In the genomic region with DNA sequence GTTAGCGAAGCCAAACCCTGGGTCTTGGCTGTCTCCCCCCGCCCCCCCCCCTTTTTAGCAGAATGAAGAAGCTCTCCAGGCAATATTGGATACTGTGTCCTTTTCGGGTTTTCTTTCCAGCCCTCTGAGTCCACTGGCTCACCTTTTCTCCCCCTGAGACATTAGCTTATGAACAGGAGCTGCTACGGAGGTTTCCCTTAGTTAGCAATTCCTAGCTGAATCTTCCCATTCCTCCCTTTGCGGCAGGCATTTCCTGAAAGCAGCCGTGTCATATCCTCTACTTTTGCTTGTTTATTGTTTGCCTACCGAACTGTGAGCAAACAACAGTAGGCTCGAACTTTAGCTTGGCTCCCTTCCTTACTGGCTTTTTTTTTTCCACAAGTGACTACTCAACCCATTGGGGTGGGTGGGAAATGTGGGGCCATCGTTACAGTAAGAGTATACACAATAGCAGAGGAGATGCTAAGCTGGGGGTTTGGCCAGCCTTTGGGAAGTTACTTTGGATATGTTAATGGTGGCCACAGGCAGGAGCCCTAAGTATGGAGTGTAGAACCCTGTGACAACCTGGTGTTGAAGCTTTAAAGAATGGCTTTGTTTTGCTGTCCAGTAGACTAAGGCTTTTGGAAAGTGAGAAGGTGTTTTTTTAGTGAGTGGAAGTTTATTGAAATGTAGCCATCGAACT, we compare ENCODE assay signal across 8 mouse cellular contexts. TPM values are rescaled to one million over a fixed set of nuclear protein-coding genes. Genes with fewer than 3 reads are reported as not detected.
DNase-seq lines count a peak whose midpoint lies in the region; ATAC-seq and TF ChIP-seq lines count a peak whose summit lies in the region.

No protein-coding gene starts in this region.

- no peak for ATAC-seq in embryonic facial prominence, embryonic 12.5 days (ENCODE audit: insufficient number of reproducible peaks, insufficient read depth, low FRiP score, low TSS enrichment)
- ATAC-seq in intestine, postnatal 0 days: no peak

- H3K36me3 ChIP-seq in embryonic facial prominence, embryonic 12.5 days: no peaks in the 10 kb centered on the region
- no peaks in the 10 kb centered on the region for H3K36me3 ChIP-seq in intestine, postnatal 0 days (ENCODE audit: control insufficient read depth, insufficient read depth)
- H3K36me3 ChIP-seq in myocyte (ENCODE audit: control insufficient read depth, insufficient read depth): no peaks in the 10 kb centered on the region

- peak overlapping the region; percentile 93 for H3K4me2 ChIP-seq in embryonic facial prominence, embryonic 12.5 days (replicated peaks)
- H3K4me2 ChIP-seq in intestine, postnatal 0 days (replicated peaks; ENCODE audit: low read depth): peak overlapping the region; percentile 94
- peak overlapping the region; percentile 90 for H3K4me2 ChIP-seq in myocyte (ENCODE audit: low read depth)

- H3K27me3 ChIP-seq in embryonic facial prominence, embryonic 12.5 days: no peaks in the 10 kb centered on the region
- no peaks in the 10 kb centered on the region for H3K27me3 ChIP-seq in intestine, postnatal 0 days (replicated peaks; ENCODE audit: control insufficient read depth, insufficient read depth, low read length)
- H3K27me3 ChIP-seq in myocyte (ENCODE audit: control insufficient read depth, insufficient read depth, insufficient read length): no peaks in the 10 kb centered on the region

- H3K27ac ChIP-seq in layer of hippocampus, adult 2 months: no peak overlapping the region
- no peak overlapping the region for H3K27ac ChIP-seq in embryonic facial prominence, embryonic 12.5 days
- H3K27ac ChIP-seq in intestine, postnatal 0 days (ENCODE audit: low read depth, low read length): no peak overlapping the region

- H3K4me1 ChIP-seq in embryonic facial prominence, embryonic 12.5 days: peaks cover 12% of the 10 kb centered on the region
- peaks cover 6% of the 10 kb centered on the region; the same call in 1 of the 2 replicates for H3K4me1 ChIP-seq in intestine, postnatal 0 days (replicated peaks; ENCODE audit: control insufficient read depth, insufficient read depth, low read length)

- TF ChIP-seq CTCF in layer of hippocampus, adult 2 months (conservative IDR thresholded peaks at IDR 0.05): no peak
- no peak for TF ChIP-seq CTCF in intestine, postnatal 0 days (IDR thresholded peaks at IDR 0.05; ENCODE audit: low read depth)

- H3ac ChIP-seq in myocyte (ENCODE audit: control insufficient read depth, insufficient read length): no peak overlapping the region

- no peaks in the 10 kb centered on the region for H3K9me3 ChIP-seq in embryonic facial prominence, embryonic 12.5 days
- no peaks in the 10 kb centered on the region for H3K9me3 ChIP-seq in intestine, postnatal 0 days (ENCODE audit: control insufficient read depth)

- TF ChIP-seq POLR2A in myocyte (IDR thresholded peaks at IDR 0.05; ENCODE audit: insufficient read length, low read depth): no peak

- DNase-seq in layer of hippocampus, adult 2 months (ENCODE audit: low spot score in 2 of 2): no peak
- DNase-seq in layer of hippocampus, postnatal 25 days (ENCODE audit: extremely low spot score in 1 of 2, low spot score in 1 of 2): no peak
- no peak for DNase-seq in layer of hippocampus, adult 11-12 months (ENCODE audit: low spot score)
- DNase-seq in layer of hippocampus, postnatal 14 days (ENCODE audit: low spot score in 2 of 2): no peak
- DNase-seq in Muller cell, postnatal 12 days (ENCODE audit: inconsistent ontology term): no peak

- WGBS in embryonic facial prominence, embryonic 12.5 days: 4% methylated on average over 10 of the region's 10 CpGs
- WGBS in intestine, postnatal 0 days: 11% methylated on average over 10 of the region's 10 CpGs

- H3K79me2 ChIP-seq in myocyte (ENCODE audit: control insufficient read depth, insufficient read depth): peaks cover 58% of the 10 kb centered on the region

- H3K9ac ChIP-seq in embryonic facial prominence, embryonic 12.5 days: peak overlapping the region; percentile 94
- H3K9ac ChIP-seq in intestine, postnatal 0 days (ENCODE audit: low read depth, low read length): peak overlapping the region; percentile 51

- peak overlapping the region; percentile 75 for H3K4me3 ChIP-seq in layer of hippocampus, adult 2 months
- peak overlapping the region; percentile 85 for H3K4me3 ChIP-seq in embryonic facial prominence, embryonic 12.5 days
- H3K4me3 ChIP-seq in intestine, postnatal 0 days (ENCODE audit: low read depth, low read length): peak overlapping the region; percentile 81
- peak overlapping the region; percentile 81 for H3K4me3 ChIP-seq in myocyte

TF ChIP-seq in myocyte, 11 proteins besides CTCF, POLR2A, EP300 and RAD21:
- TF ChIP-seq MYOD1 (IDR thresholded peaks at IDR 0.05; ENCODE audit: control insufficient read depth in 1 of 3, insufficient read length in 2 of 3, low read depth in 2 of 3): no peak
- no peak for TF ChIP-seq POLR2AphosphoS2 (IDR thresholded peaks at IDR 0.05; ENCODE audit: insufficient read length, low read depth)
- no peak for TF ChIP-seq SRF (IDR thresholded peaks at IDR 0.05; ENCODE audit: control insufficient read depth, insufficient read length, low read depth)
- TF ChIP-seq USF1 (IDR thresholded peaks at IDR 0.05; ENCODE audit: low read depth): no peak
- no peak for TF ChIP-seq REST (IDR thresholded peaks at IDR 0.05; ENCODE audit: insufficient read depth, insufficient read length)
- no peak for TF ChIP-seq TCF12 (IDR thresholded peaks at IDR 0.05; ENCODE audit: insufficient read depth, poor library complexity, severe bottlenecking)
- no peak for TF ChIP-seq MYOG (IDR thresholded peaks at IDR 0.05; ENCODE audit: control insufficient read depth in 1 of 3, insufficient read depth in 1 of 3, insufficient read length in 2 of 3, low read depth in 2 of 3)
- TF ChIP-seq TCF3 (IDR thresholded peaks at IDR 0.05; ENCODE audit: insufficient read length, low read depth): no peak
- TF ChIP-seq E2F4 (IDR thresholded peaks at IDR 0.05; ENCODE audit: insufficient read depth): no peak
- TF ChIP-seq CEBPB (IDR thresholded peaks at IDR 0.05; ENCODE audit: insufficient read depth, poor library complexity, severe bottlenecking): no peak
- TF ChIP-seq MAX (IDR thresholded peaks at IDR 0.05; ENCODE audit: low read depth): no peak

RNA-seq across cellular contexts. Expression of a gene that starts 1.7 kb away (rescaled TPM):
- 1 to 10 TPM; 9.1 to 10.0 TPM for total RNA-seq in layer of hippocampus, adult 2 months (2021)
- 10 to 100 TPM; 13.2 to 15.3 TPM for total RNA-seq in layer of hippocampus, postnatal 25 days (2021)
- polyA plus RNA-seq in embryonic facial prominence, embryonic 12.5 days (2016; fragmentation: Nextera tagmentation; extraction: Ambion mirVana): 136 and 139 TPM in 2 replicates
- polyA plus RNA-seq in intestine, postnatal 0 days (2015; fragmentation: Nextera tagmentation; extraction: Ambion mirVana): 43.5 and 48.7 TPM in 2 replicates
- 24.9 TPM for polyA plus RNA-seq in myocyte (2012; fragmentation: generic; extraction: Trizol)
- 10 to 100 TPM; 25.5 to 25.9 TPM for total RNA-seq in layer of hippocampus, postnatal 14 days (2021)

RNA-seq across cellular contexts. Expression of a gene that starts 1.8 kb away (rescaled TPM):
- 1 to 10 TPM; 4.3 to 8.7 TPM for total RNA-seq in layer of hippocampus, adult 2 months (2021)
- total RNA-seq in layer of hippocampus, postnatal 25 days (2021): 1 to 10 TPM; 3.4 to 5.8 TPM
- polyA plus RNA-seq in embryonic facial prominence, embryonic 12.5 days (2016; fragmentation: Nextera tagmentation; extraction: Ambion mirVana): 13.5 and 17.6 TPM in 2 replicates
- polyA plus RNA-seq in intestine, postnatal 0 days (2015; fragmentation: Nextera tagmentation; extraction: Ambion mirVana): 6.2 and 7.6 TPM in 2 replicates
- 1.8 TPM for polyA plus RNA-seq in myocyte (2012; fragmentation: generic; extraction: Trizol)
- 1 to 10 TPM; 4.2 to 6.0 TPM for total RNA-seq in layer of hippocampus, postnatal 14 days (2021)
